Mouse (Mus musculus) CH12.LX (cell line): ENCODE measurements around the gene Hvcn1.

Source experiments
- CTCF ChIP-seq, 2 experiments: IDR thresholded peaks in 1 of 2; conservative IDR thresholded peaks in 1 of 2; 2 replicates each; pipeline ENCODE4 v1.5.1; 2011 to 2012; ENCODE audit warnings: low read depth in 2 of 2, low read length in 2 of 2, improper control_type of control experiment in 1 of 2, inconsistent platforms in 1 of 2, mild to moderate bottlenecking in 1 of 2, moderate library complexity in 1 of 2
- EP300 ChIP-seq: IDR thresholded peaks from 2 replicates; pipeline ENCODE4 v1.6.1; 2011; ENCODE audit warnings: low read length, improper control_type of control experiment
- ETS1 ChIP-seq: conservative IDR thresholded peaks from 2 replicates; pipeline ENCODE4 v1.6.1; 2012; ENCODE audit warnings: low read depth, mild to moderate bottlenecking, inconsistent platforms, low read length, improper control_type of control experiment, moderate library complexity
- JUND ChIP-seq: conservative IDR thresholded peaks from 2 replicates; pipeline ENCODE4 v1.6.1; 2011; ENCODE audit warnings: low read depth, low read length, improper control_type of control experiment
- MAX ChIP-seq: IDR thresholded peaks from 2 replicates; pipeline ENCODE4 v1.6.1; 2011; ENCODE audit warnings: low read length, improper control_type of control experiment
- MXI1 ChIP-seq: IDR thresholded peaks from 2 replicates; pipeline ENCODE4 v1.6.1; 2011; ENCODE audit warnings: mild to moderate bottlenecking, low read depth, low read length, improper control_type of control experiment
- NELFE ChIP-seq: IDR thresholded peaks from 2 replicates; pipeline ENCODE4 v1.6.1; 2011; ENCODE audit warnings: low read depth, low read length, improper control_type of control experiment
- POLR2A ChIP-seq: IDR thresholded peaks from 2 replicates; pipeline ENCODE4 v1.6.1; 2011; ENCODE audit warnings: low read depth, mild to moderate bottlenecking, improper control_type of control experiment, low read length

- no peak for TF ChIP-seq EP300
- no peak for TF ChIP-seq CTCF (conservative IDR thresholded peaks at IDR 0.05 in 1 of 2, IDR thresholded peaks at IDR 0.05 in 1 of 2; ENCODE audit: low read depth in 2 of 2, low read length in 2 of 2)
- TF ChIP-seq MAX, result no peak
- no peak for TF ChIP-seq POLR2A
- TF ChIP-seq JUND, result no peak
- no peak for TF ChIP-seq ETS1
- no peak for TF ChIP-seq NELFE
- TF ChIP-seq MXI1, result no peak
Observed at GRCm38 (mm10) chr5:122286191-122286590, 79.6 kb downstream of the Hvcn1 start.
